Mouse (Mus musculus) 416B (cell line): ENCODE measurements around the gene Rnf151.
A peak's percentile ranks its signal among the peaks of the same experiment; 100 is the strongest.

ENCODE experiments used
- DNase-seq: peaks from one replicate; pipeline ENCODE4 v3.0.0; 2011; ENCODE audit warnings: low read depth

Rnf151 gene

GRCm38 (mm10) chr17:24717943-24718342, at the start of gene Rnf151, which contains the start of gene Rps2:
Gene Rnf151 (minus strand): TSS chr17:24718063.
Gene Rps2 (plus strand): TSS chr17:24718116.
- no peak for DNase-seq

- no peak for DNase-seq
Measured at GRCm38 (mm10) chr17:24766266-24766875, 48.5 kb upstream of the Rnf151 start.

GRCm38 (mm10) chr17:24765016-24765905, 47.4 kb upstream of the Rnf151 start:
- DNase-seq: no peak

GRCm38 (mm10) chr17:24761121-24761520, 43.3 kb upstream of the Rnf151 start:
- DNase-seq: no peak

- no peak for DNase-seq
Measured at GRCm38 (mm10) chr17:24757394-24757793, 39.5 kb upstream of the Rnf151 start.

GRCm38 (mm10) chr17:24752415-24753394, 34.8 kb upstream of the Rnf151 start, which contains the start of gene Hs3st6:
Gene Hs3st6 (plus strand): TSS chr17:24752988.
- no peak for DNase-seq

GRCm38 (mm10) chr17:24751528-24751927, 33.7 kb upstream of the Rnf151 start:
- no peak for DNase-seq

GRCm38 (mm10) chr17:24746986-24747385, 29.1 kb upstream of the Rnf151 start:
- DNase-seq: no peak

GRCm38 (mm10) chr17:24745526-24746497, 27.9 kb upstream of the Rnf151 start:
- peak; percentile 92 for DNase-seq

GRCm38 (mm10) chr17:24744381-24744780, 26.5 kb upstream of the Rnf151 start:
- DNase-seq: peak; percentile 10

GRCm38 (mm10) chr17:24743896-24744295, 26.0 kb upstream of the Rnf151 start:
- DNase-seq: no peak

GRCm38 (mm10) chr17:24742307-24742706, 24.4 kb upstream of the Rnf151 start:
- peak; percentile 40 for DNase-seq

GRCm38 (mm10) chr17:24739926-24740325, 22.1 kb upstream of the Rnf151 start:
- DNase-seq: no peak

- no peak for DNase-seq
Measured at GRCm38 (mm10) chr17:24738238-24738637, 20.4 kb upstream of the Rnf151 start.

- peak; percentile 70 for DNase-seq
Measured at GRCm38 (mm10) chr17:24737135-24737810, 19.4 kb upstream of the Rnf151 start.

GRCm38 (mm10) chr17:24736330-24737051, 18.6 kb upstream of the Rnf151 start, which contains the start of gene Msrb1:
Gene Msrb1 (plus strand): TSS chr17:24736642.
- DNase-seq: peak; percentile 98

- DNase-seq: no peak
Measured at GRCm38 (mm10) chr17:24735446-24735845, 17.6 kb upstream of the Rnf151 start.

- DNase-seq: peak; percentile 21
Measured at GRCm38 (mm10) chr17:24734513-24734912, 16.6 kb upstream of the Rnf151 start.

- peak; percentile 28 for DNase-seq
Measured at GRCm38 (mm10) chr17:24733434-24734050, 15.7 kb upstream of the Rnf151 start.
